Mouse (Mus musculus): Measurements from ENCODE around the gene Dusp1.

GRCm38 (mm10) chr17:26580873-26581401 lies 19.0 kb upstream of the Dusp1 start:
- TF ChIP-seq EP300 (IDR thresholded peaks at IDR 0.05; ENCODE audit: low read depth): no peak
- no peak for TF ChIP-seq CTCF (IDR thresholded peaks at IDR 0.05; ENCODE audit: low read depth)
